Mouse (Mus musculus) layer of hippocampus, postnatal 14 days (tissue): ENCODE measurements around the gene Ntf3. TPM values are rescaled to one million over a fixed set of nuclear protein-coding genes. Genes with fewer than 3 reads are reported as not detected.

Experiments
- DNase-seq, 2 experiments: peaks; one replicate each; pipeline ENCODE4 v3.0.0; 2021 to 2022; ENCODE audit warnings: low spot score in 2 of 2, mixed read lengths in 1 of 2
- total RNA-seq, 2 experiments: library from RNA; stranded (reverse); gene quantifications; 2 replicates each; pipeline ENCODE4 v1.2.3; 2021

Gene Ntf3
- total RNA-seq, 2 experiments from 2014 or later, result 8.7 to 11.3 TPM

GRCm38 (mm10) chr6:126106798-126107173 is 59.9 kb downstream of the Ntf3 start:
- no peak for DNase-seq

- DNase-seq, result peak; percentile 50 to 62
Observed at GRCm38 (mm10) chr6:126106051-126106797, 60.5 kb downstream of the Ntf3 start.

GRCm38 (mm10) chr6:126105083-126105740 is 61.5 kb downstream of the Ntf3 start:
- no peak for DNase-seq

- no peak for DNase-seq
Observed at GRCm38 (mm10) chr6:126102571-126102970, 64.1 kb downstream of the Ntf3 start.

- DNase-seq, result no peak
Observed at GRCm38 (mm10) chr6:126102007-126102406, 64.7 kb downstream of the Ntf3 start.

- no peak for DNase-seq
Observed at GRCm38 (mm10) chr6:126100579-126100978, 66.1 kb downstream of the Ntf3 start.

GRCm38 (mm10) chr6:126097471-126097870 is 69.2 kb downstream of the Ntf3 start:
- DNase-seq, result no peak

GRCm38 (mm10) chr6:126096085-126096484 is 70.6 kb downstream of the Ntf3 start:
- DNase-seq, result peak in 1 of 2 experiments; percentile 32

GRCm38 (mm10) chr6:126095041-126095440 is 71.7 kb downstream of the Ntf3 start:
- no peak for DNase-seq

- DNase-seq, result no peak
Observed at GRCm38 (mm10) chr6:126092026-126092425, 74.7 kb downstream of the Ntf3 start.

- no peak for DNase-seq
Observed at GRCm38 (mm10) chr6:126090063-126090462, 76.6 kb downstream of the Ntf3 start.

GRCm38 (mm10) chr6:126088489-126089265 is 78.0 kb downstream of the Ntf3 start:
- DNase-seq, result no peak

- no peak for DNase-seq
Observed at GRCm38 (mm10) chr6:126086321-126086950, 80.3 kb downstream of the Ntf3 start.

GRCm38 (mm10) chr6:126080531-126080930 is 86.2 kb downstream of the Ntf3 start:
- DNase-seq, result no peak

- DNase-seq, result no peak
Observed at GRCm38 (mm10) chr6:126057706-126058105, 109.0 kb downstream of the Ntf3 start.

GRCm38 (mm10) chr6:126053136-126053535 is 113.6 kb downstream of the Ntf3 start:
- no peak for DNase-seq
